Mouse (Mus musculus) MEL (cell line): Measurements from ENCODE around the gene Mtor. TPM values are rescaled to one million over a fixed set of nuclear protein-coding genes. Genes with fewer than 3 reads are reported as not detected.

Experiments
- DNase-seq: peaks from one replicate; pipeline ENCODE4 v3.0.0; 2011; ENCODE audit warnings: low read depth, low spot score
- H3K27ac ChIP-seq: 2 replicates; pipeline ENCODE4 v1.5.1; 2012; ENCODE audit warnings: low read depth, mild to moderate bottlenecking, control low read depth, low read length, moderate library complexity; ENCODE audit not compliant: control insufficient read depth
- H3K27me3 ChIP-seq, 2 experiments: fragments of 150-350 bp in 1 of 2; sonication (generic) in 1 of 2; 2 replicates each; pipeline ENCODE4 v1.6.1; 2012; ENCODE audit warnings: low read length in 2 of 2, mild to moderate bottlenecking in 2 of 2, improper control_type of control experiment in 1 of 2, moderate library complexity in 1 of 2; ENCODE audit not compliant: insufficient read depth in 2 of 2, control insufficient read depth in 1 of 2
- H3K36me3 ChIP-seq, 2 experiments: 2 replicates each; pipeline ENCODE4 v1.6.1; 2012 to 2014; ENCODE audit warnings: low read length in 2 of 2, improper control_type of control experiment in 1 of 2, inconsistent platforms in 1 of 2, mild to moderate bottlenecking in 1 of 2; ENCODE audit not compliant: insufficient read depth in 2 of 2, control insufficient read depth in 1 of 2
- H3K4me1 ChIP-seq, 2 experiments: fragments of 150-350 bp in 1 of 2; sonication (generic) in 1 of 2; 2 replicates each; pipeline ENCODE4 v1.6.1; 2012; ENCODE audit warnings: low read length in 2 of 2, improper control_type of control experiment in 1 of 2, mild to moderate bottlenecking in 1 of 2; ENCODE audit not compliant: insufficient read depth in 2 of 2, control insufficient read depth in 1 of 2
- H3K4me3 ChIP-seq, 2 experiments: fragments of 150-350 bp in 1 of 2; sonication (generic) in 1 of 2; 2 replicates each; pipeline ENCODE4 v1.5.1; 2012; ENCODE audit warnings: low read depth in 2 of 2, low read length in 2 of 2, mild to moderate bottlenecking in 2 of 2, moderate library complexity in 2 of 2, control low read depth in 1 of 2, improper control_type of control experiment in 1 of 2; ENCODE audit not compliant: control insufficient read depth in 1 of 2, insufficient read depth in 1 of 2
- H3K79me2 ChIP-seq: 2 replicates; pipeline ENCODE4 v1.6.1; 2012; ENCODE audit warnings: mild to moderate bottlenecking, low read length, moderate library complexity; ENCODE audit not compliant: control insufficient read depth, poor library complexity, insufficient read depth
- H3K9ac ChIP-seq: 2 replicates; pipeline ENCODE4 v1.6.1; 2012; ENCODE audit warnings: low read depth, mild to moderate bottlenecking, control low read depth, low read length, moderate library complexity; ENCODE audit not compliant: control insufficient read depth, poor library complexity, severe bottlenecking
- H3K9me3 ChIP-seq: fragments of 150-350 bp; sonication (generic); replicated peaks from 2 replicates; pipeline ENCODE4 v1.6.1; 2012; ENCODE audit warnings: mild to moderate bottlenecking, low read length, improper control_type of control experiment, moderate library complexity; ENCODE audit not compliant: insufficient read depth
- CHD2 ChIP-seq: IDR thresholded peaks from 2 replicates; pipeline ENCODE4 v1.6.1; 2011; ENCODE audit warnings: low read length, improper control_type of control experiment
- CTCF ChIP-seq, 3 experiments: IDR thresholded peaks in 2 of 3; conservative IDR thresholded peaks in 1 of 3; 2 replicates each; pipeline ENCODE4 v1.5.1; 2011 to 2012; ENCODE audit warnings: low read length in 3 of 3, low read depth in 2 of 3, mild to moderate bottlenecking in 2 of 3, improper control_type of control experiment in 1 of 3, inconsistent platforms in 1 of 3, mixed read lengths in 1 of 3, moderate library complexity in 1 of 3; ENCODE audit not compliant: control insufficient read depth in 1 of 3, insufficient read depth in 1 of 3, poor library complexity in 1 of 3, severe bottlenecking in 1 of 3
- E2F4 ChIP-seq: IDR thresholded peaks from 2 replicates; pipeline ENCODE4 v1.6.1; 2011; ENCODE audit warnings: low read depth, low read length, improper control_type of control experiment, borderline replicate concordance
- ELF1 ChIP-seq: IDR thresholded peaks from 2 replicates; pipeline ENCODE4 v1.6.1; 2014; ENCODE audit warnings: low read depth, mild to moderate bottlenecking, inconsistent platforms, low read length, improper control_type of control experiment, moderate library complexity
- EP300 ChIP-seq, 2 experiments: IDR thresholded peaks; 2 replicates each; pipeline ENCODE4 v1.6.1; 2011; ENCODE audit warnings: improper control_type of control experiment in 2 of 2, low read length in 2 of 2, low read depth in 1 of 2, mild to moderate bottlenecking in 1 of 2
- ETS1 ChIP-seq: IDR thresholded peaks from 2 replicates; pipeline ENCODE4 v1.6.1; 2012; ENCODE audit warnings: low read depth, mild to moderate bottlenecking, inconsistent platforms, low read length, improper control_type of control experiment, moderate library complexity
- GATA1 ChIP-seq: IDR thresholded peaks from 2 replicates; pipeline ENCODE4 v1.6.1; 2011; ENCODE audit warnings: low read depth, low read length, improper control_type of control experiment
- HCFC1 ChIP-seq: IDR thresholded peaks from 2 replicates; pipeline ENCODE4 v1.6.1; 2012; ENCODE audit warnings: low read depth, mild to moderate bottlenecking, inconsistent platforms, low read length, improper control_type of control experiment, moderate library complexity
- MAFK ChIP-seq: IDR thresholded peaks from 2 replicates; pipeline ENCODE4 v1.6.1; 2011; ENCODE audit warnings: low read depth, mild to moderate bottlenecking, low read length, improper control_type of control experiment, borderline replicate concordance
- MAZ ChIP-seq: IDR thresholded peaks from 2 replicates; pipeline ENCODE4 v1.6.1; 2012; ENCODE audit warnings: low read depth, mild to moderate bottlenecking, inconsistent platforms, low read length, improper control_type of control experiment
- MEF2A ChIP-seq: IDR thresholded peaks from 2 replicates; pipeline ENCODE4 v1.6.1; 2014; ENCODE audit warnings: low read depth, mild to moderate bottlenecking, inconsistent platforms, low read length, improper control_type of control experiment; ENCODE audit not compliant: poor library complexity, insufficient replicate concordance, severe bottlenecking; ENCODE audit errors: extremely low read depth
- MXI1 ChIP-seq: IDR thresholded peaks from 2 replicates; pipeline ENCODE4 v1.6.1; 2011; ENCODE audit warnings: mild to moderate bottlenecking, low read depth, low read length, improper control_type of control experiment
- MYB ChIP-seq: IDR thresholded peaks from 2 replicates; pipeline ENCODE4 v1.6.1; 2011; ENCODE audit warnings: mild to moderate bottlenecking, low read depth, low read length, improper control_type of control experiment
- MYC ChIP-seq: IDR thresholded peaks from 2 replicates; pipeline ENCODE4 v1.6.1; 2011; ENCODE audit warnings: low read depth, mild to moderate bottlenecking, low read length, improper control_type of control experiment, moderate library complexity
- NELFE ChIP-seq: IDR thresholded peaks from 2 replicates; pipeline ENCODE4 v1.6.1; 2011; ENCODE audit warnings: low read depth, low read length, improper control_type of control experiment
- NRF1 ChIP-seq: IDR thresholded peaks from 2 replicates; pipeline ENCODE4 v1.6.1; 2014; ENCODE audit warnings: low read depth, mild to moderate bottlenecking, inconsistent platforms, low read length, improper control_type of control experiment, moderate library complexity; ENCODE audit not compliant: poor library complexity, insufficient read depth, severe bottlenecking
- POLR2A ChIP-seq, 2 experiments: IDR thresholded peaks; 2 replicates each; pipeline ENCODE4 v1.6.1; 2011 to 2012; ENCODE audit warnings: low read length in 2 of 2, mild to moderate bottlenecking in 2 of 2, control low read depth in 1 of 2, improper control_type of control experiment in 1 of 2, low read depth in 1 of 2, moderate library complexity in 1 of 2; ENCODE audit not compliant: control insufficient read depth in 1 of 2, insufficient read depth in 1 of 2, poor library complexity in 1 of 2
- POLR2AphosphoS2 ChIP-seq: IDR thresholded peaks from 2 replicates; pipeline ENCODE4 v1.6.1; 2011; ENCODE audit warnings: low read length, improper control_type of control experiment
- RAD21 ChIP-seq: IDR thresholded peaks from 2 replicates; pipeline ENCODE4 v1.6.1; 2011; ENCODE audit warnings: mild to moderate bottlenecking, low read depth, low read length, improper control_type of control experiment
- RCOR1 ChIP-seq: IDR thresholded peaks from 2 replicates; pipeline ENCODE4 v1.6.1; 2012; ENCODE audit warnings: low read depth, mild to moderate bottlenecking, inconsistent platforms, low read length, improper control_type of control experiment
- SIN3A ChIP-seq: IDR thresholded peaks from 2 replicates; pipeline ENCODE4 v1.6.1; 2012; ENCODE audit warnings: low read length, improper control_type of control experiment, inconsistent platforms
- SMC3 ChIP-seq: IDR thresholded peaks from 2 replicates; pipeline ENCODE4 v1.6.1; 2011; ENCODE audit warnings: low read depth, low read length, improper control_type of control experiment
- TAL1 ChIP-seq: IDR thresholded peaks from 2 replicates; pipeline ENCODE4 v1.6.1; 2012; ENCODE audit warnings: mild to moderate bottlenecking, inconsistent platforms, low read length, moderate library complexity, mixed read lengths
- UBTF ChIP-seq: IDR thresholded peaks from 2 replicates; pipeline ENCODE4 v1.6.1; 2012; ENCODE audit warnings: low read depth, mild to moderate bottlenecking, inconsistent platforms, low read length, improper control_type of control experiment, moderate library complexity, borderline replicate concordance; ENCODE audit not compliant: insufficient read depth
- USF2 ChIP-seq, 2 experiments: IDR thresholded peaks; 2 replicates each; pipeline ENCODE4 v1.6.1; 2011 to 2012; ENCODE audit warnings: improper control_type of control experiment in 2 of 2, low read length in 2 of 2, borderline replicate concordance in 1 of 2, inconsistent platforms in 1 of 2, low read depth in 1 of 2, mild to moderate bottlenecking in 1 of 2; ENCODE audit not compliant: insufficient read depth in 1 of 2
- ZC3H11A ChIP-seq: IDR thresholded peaks from 2 replicates; pipeline ENCODE4 v1.6.1; 2012; ENCODE audit warnings: low read depth, mild to moderate bottlenecking, inconsistent platforms, low read length, improper control_type of control experiment
- ZKSCAN1 ChIP-seq: IDR thresholded peaks from 2 replicates; pipeline ENCODE4 v1.6.1; 2012; ENCODE audit warnings: low read depth, mild to moderate bottlenecking, inconsistent platforms, low read length, improper control_type of control experiment, moderate library complexity
- ZMIZ1 ChIP-seq: IDR thresholded peaks from 2 replicates; pipeline ENCODE4 v1.6.1; 2012; ENCODE audit warnings: low read depth, mild to moderate bottlenecking, inconsistent platforms, low read length, improper control_type of control experiment, moderate library complexity
- polyA plus RNA-seq, 2 experiments: library from polyadenylated mRNA; stranded (reverse) in 1 of 2; unstranded in 1 of 2; fragments of >175 nt in 1 of 2; fragments of >200 nt in 1 of 2; gene quantifications; 2 replicates each; pipeline versions ENCODE4 v1.2.1 to v1.2.4; 2012; ENCODE audit warnings: low replicate concordance in 2 of 2, low read depth in 1 of 2; ENCODE audit not compliant: insufficient read length in 2 of 2, insufficient read depth in 1 of 2, missing spikeins in 1 of 2
- total RNA-seq: library from RNA; depleted of rRNA; stranded (reverse); fragments of 300-350 nt; gene quantifications from 2 replicates; pipeline ENCODE4 v1.2.3, GENCODE M21; 2012

Gene Mtor
- total and polyA plus RNA-seq, 3 experiments, result 23.9 to 35.2 TPM; not detected in 1

DNA sequence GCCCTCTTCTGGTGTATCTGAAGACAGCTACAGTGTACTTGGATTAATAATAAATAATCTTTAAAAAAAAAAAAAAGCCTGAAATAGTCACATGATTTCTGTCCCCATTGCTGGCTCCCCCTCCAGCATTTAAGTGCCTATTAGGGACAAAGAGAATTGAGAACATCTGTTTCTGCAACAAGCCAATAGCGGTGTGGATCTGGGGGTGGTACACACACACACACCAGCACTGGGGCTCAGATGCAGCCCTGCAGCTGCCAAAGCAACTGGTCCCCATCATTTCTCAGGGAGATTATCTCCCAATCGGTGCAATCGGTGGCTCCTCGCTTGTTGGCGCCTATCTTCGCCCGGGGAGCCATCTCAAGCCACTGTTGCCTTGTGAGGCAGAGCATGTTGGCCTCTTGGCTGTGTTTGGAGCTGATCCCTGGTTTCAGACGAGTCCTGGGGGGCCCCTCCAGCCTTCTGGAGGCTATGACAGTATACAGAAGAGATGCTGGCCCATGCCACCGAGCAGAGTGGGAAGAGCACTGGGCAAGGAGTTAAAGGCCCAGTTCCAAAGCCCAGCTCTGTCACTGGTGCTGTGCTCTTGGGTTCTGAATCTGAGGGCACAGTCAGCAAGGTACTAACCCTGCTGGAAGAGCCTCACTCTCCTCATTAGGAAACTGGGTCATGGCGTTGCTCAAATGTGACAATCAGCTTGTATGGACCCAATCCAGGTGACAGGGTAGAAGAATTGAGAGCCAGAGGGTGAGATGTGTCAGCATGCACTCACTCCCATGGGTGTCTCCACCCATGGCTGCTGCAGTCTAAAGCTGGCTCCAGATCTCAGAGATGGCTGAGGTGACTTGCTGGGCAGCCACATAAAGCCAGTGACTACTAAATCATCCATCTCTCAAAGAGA lies 21.2 kb upstream of the Mtor start:
- Histone ChIP-seq H3K4me3 (no peak overlapping the region), H3K4me1 (peaks cover 0 to 6% of the 10 kb centered on the region in 2 experiments; a peak in 1 of 4 replicates), H3K36me3 (peaks cover 0 to 2% of the 10 kb centered on the region in 2 experiments; a peak in 1 of 4 replicates), H3K79me2 (no peaks in the 10 kb centered on the region), H3K27ac (no peak overlapping the region), H3K9ac (no peak overlapping the region), H3K9me3 (no peaks in the 10 kb centered on the region), H3K27me3 (no peaks in the 10 kb centered on the region)
- no peak for DNase-seq
- TF ChIP-seq NELFE (no peak), EP300 (IDR thresholded peaks at IDR 0.05; ENCODE audit: low read depth in 1 of 2, low read length in 2 of 2) (no peak), MYC (no peak), MAFK (no peak), MEF2A (no peak), ZKSCAN1 (no peak), CHD2 (no peak), ZMIZ1 (no peak), ETS1 (no peak), MXI1 (no peak), UBTF (no peak)

DNA sequence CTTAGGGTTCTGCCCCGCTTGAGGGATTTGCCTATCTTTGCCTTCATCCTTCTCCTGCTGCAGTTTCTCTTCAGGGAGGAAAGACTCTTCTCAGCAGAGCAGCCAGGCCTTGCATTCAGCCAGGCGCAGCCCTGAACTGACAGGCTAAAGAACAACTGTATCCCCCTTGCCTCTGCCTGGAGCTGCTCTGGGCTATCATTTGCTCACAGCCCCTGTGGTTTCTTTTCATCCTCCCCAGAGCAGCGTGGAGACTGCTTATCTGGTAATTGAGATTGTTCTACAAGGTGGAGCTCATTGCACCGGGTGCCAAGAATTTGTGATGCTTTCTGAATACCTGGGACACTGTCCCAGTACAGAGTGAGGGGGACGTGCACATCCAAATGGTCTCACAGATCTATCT lies 19.9 kb upstream of the Mtor start:
- peaks cover 0 to 2% of the 10 kb centered on the region in 2 experiments; a peak in 1 of 4 replicates for H3K36me3 ChIP-seq
- H3K27ac ChIP-seq, result no peak overlapping the region
- no peaks in the 10 kb centered on the region for H3K9me3 ChIP-seq
- no peaks in the 10 kb centered on the region for H3K27me3 ChIP-seq
- no peak overlapping the region for H3K9ac ChIP-seq
- no peak overlapping the region for H3K4me3 ChIP-seq
- peaks cover 0 to 6% of the 10 kb centered on the region in 2 experiments; a peak in 1 of 4 replicates for H3K4me1 ChIP-seq
- no peaks in the 10 kb centered on the region for H3K79me2 ChIP-seq
- peak; percentile 66 for DNase-seq
- TF ChIP-seq USF2 (IDR thresholded peaks at IDR 0.05; ENCODE audit: borderline replicate concordance in 1 of 2, insufficient read depth in 1 of 2, low read depth in 1 of 2, low read length in 2 of 2), result no peak
- no peak for TF ChIP-seq RCOR1
- no peak for TF ChIP-seq SIN3A
- TF ChIP-seq POLR2AphosphoS2, result no peak
- TF ChIP-seq MAZ, result no peak
- TF ChIP-seq MEF2A, result no peak
- TF ChIP-seq ZKSCAN1, result no peak
- TF ChIP-seq GATA1, result peak; percentile 46
- TF ChIP-seq CTCF (IDR thresholded peaks at IDR 0.05 in 2 of 3, conservative IDR thresholded peaks at IDR 0.05 in 1 of 3; ENCODE audit: control insufficient read depth in 1 of 3, insufficient read depth in 1 of 3, low read depth in 2 of 3, low read length in 3 of 3, poor library complexity in 1 of 3, severe bottlenecking in 1 of 3), result no peak
- TF ChIP-seq RAD21, result no peak
- no peak for TF ChIP-seq ZC3H11A
- TF ChIP-seq MAFK, result no peak
- TF ChIP-seq MYB, result no peak
- TF ChIP-seq NRF1, result no peak
- TF ChIP-seq POLR2A (IDR thresholded peaks at IDR 0.05; ENCODE audit: control insufficient read depth in 1 of 2, insufficient read depth in 1 of 2, low read depth in 1 of 2, low read length in 2 of 2, poor library complexity in 1 of 2), result no peak
- no peak for TF ChIP-seq ELF1
- no peak for TF ChIP-seq E2F4
- no peak for TF ChIP-seq HCFC1
- no peak for TF ChIP-seq SMC3
- TF ChIP-seq ZMIZ1, result no peak
- peak in 1 of 2 experiments; percentile 45; a peak in 1 of 4 replicates for TF ChIP-seq EP300 (IDR thresholded peaks at IDR 0.05; ENCODE audit: low read depth in 1 of 2, low read length in 2 of 2)
- TF ChIP-seq NELFE, result no peak
- TF ChIP-seq TAL1, result peak; percentile 35
